Mouse (Mus musculus) ES-E14 (cell line): ENCODE results near the gene Prep. TPM values are rescaled to one million over a fixed set of nuclear protein-coding genes. Genes with fewer than 3 reads are reported as not detected.

Experiments used
- DNase-seq: peaks from one replicate; pipeline ENCODE4 v3.0.0-alpha.2; 2013; ENCODE audit warnings: low read depth, low spot score
- H3K27ac ChIP-seq: 2 replicates; pipeline ENCODE4 v1.5.1; 2012; ENCODE audit warnings: low read depth, mild to moderate bottlenecking, low read length, moderate library complexity, mixed read lengths; ENCODE audit not compliant: poor library complexity, insufficient read depth, severe bottlenecking
- H3K36me3 ChIP-seq: 2 replicates; pipeline ENCODE4 v1.6.1; 2012; ENCODE audit warnings: mild to moderate bottlenecking, low read length, moderate library complexity, mixed read lengths; ENCODE audit not compliant: control insufficient read depth, poor library complexity, insufficient read depth, severe bottlenecking
- H3K4me1 ChIP-seq, 2 experiments: fragments of 150-350 bp in 1 of 2; sonication (generic) in 1 of 2; 2 replicates each; pipeline ENCODE4 v1.6.1; 2012; ENCODE audit warnings: low read length in 2 of 2, mild to moderate bottlenecking in 1 of 2, mixed read lengths in 1 of 2; ENCODE audit not compliant: control insufficient read depth in 2 of 2, insufficient read depth in 2 of 2, poor library complexity in 1 of 2
- H3K4me3 ChIP-seq, 2 experiments: fragments of 150-350 bp in 1 of 2; sonication (generic) in 1 of 2; 2 replicates each; pipeline ENCODE4 v1.5.1; 2012; ENCODE audit warnings: low read length in 2 of 2, low read depth in 1 of 2, mild to moderate bottlenecking in 1 of 2, mixed read lengths in 1 of 2; ENCODE audit not compliant: insufficient read depth in 1 of 2, poor library complexity in 1 of 2, severe bottlenecking in 1 of 2
- H3K9ac ChIP-seq: 2 replicates; pipeline ENCODE4 v1.6.1; 2012; ENCODE audit warnings: low read depth, mild to moderate bottlenecking, low read length, mixed read lengths; ENCODE audit not compliant: poor library complexity, insufficient read depth, severe bottlenecking
- H3K9me3 ChIP-seq: fragments of 150-350 bp; sonication (generic); 2 replicates; pipeline ENCODE4 v1.6.1; 2012; ENCODE audit warnings: low read depth, mild to moderate bottlenecking, low read length; ENCODE audit not compliant: control insufficient read depth, insufficient read depth
- CHD2 ChIP-seq: IDR thresholded peaks from 2 replicates; pipeline ENCODE4 v1.6.1; 2014; ENCODE audit warnings: mild to moderate bottlenecking, low read depth, low read length, inconsistent platforms
- HCFC1 ChIP-seq: IDR thresholded peaks from 2 replicates; pipeline ENCODE4 v1.6.1; 2012; ENCODE audit warnings: low read length, inconsistent platforms, borderline replicate concordance; ENCODE audit not compliant: insufficient read depth
- MAFK ChIP-seq: IDR thresholded peaks from 2 replicates; pipeline ENCODE4 v1.6.1; 2014; ENCODE audit warnings: mild to moderate bottlenecking, low read depth, low read length, inconsistent platforms; ENCODE audit not compliant: insufficient read depth
- ZC3H11A ChIP-seq: IDR thresholded peaks from 2 replicates; pipeline ENCODE4 v1.6.1; 2012; ENCODE audit warnings: low read depth, mild to moderate bottlenecking, inconsistent platforms, low read length, borderline replicate concordance
- ZNF384 ChIP-seq: IDR thresholded peaks from 2 replicates; pipeline ENCODE4 v1.6.1; 2012; ENCODE audit warnings: low read depth, low read length, inconsistent platforms
- in situ Hi-C, 2 experiments: fragments of 600-800 bp; cut with MboI; formaldehyde crosslinking; loops; one replicate each; pipeline ENCODE4 v1.15.1; 2025; ENCODE audit warnings: low sequenced_read_pairs in 2 of 2, inconsistent platforms in 1 of 2; ENCODE audit not compliant: unreplicated experiment in 2 of 2
- total RNA-seq: library from RNA; depleted of rRNA; stranded (reverse); fragments of 300-350 nt; gene quantifications from 2 replicates; pipeline ENCODE4 v1.2.3, GENCODE M21; 2012; rRNA removed

Prep gene
- total RNA-seq: 8.8 and 12.9 TPM in 2 replicates

GRCm38 (mm10) chr10:45066931-45067308, at the start of gene Prep:
Gene Prep (plus strand): TSS chr10:45067203.
- H3K27ac ChIP-seq: peak within 1 kb of the TSS; percentile 66; the same call in 1 of the 2 replicates
- H3K4me3 ChIP-seq: peak within 1 kb of the TSS; percentile 70 to 93
- H3K4me1 ChIP-seq: peaks cover 4 to 18% of the 10 kb centered on the region in 2 experiments
- TF ChIP-seq HCFC1 (peak; percentile 52; the same call in 1 of the 2 replicates), MAFK (no peak)
- DNase-seq: no peak
- peak within 1 kb of the TSS; percentile 89 for H3K9ac ChIP-seq
- no peaks in the 10 kb centered on the region for H3K36me3 ChIP-seq
- in situ Hi-C loops: no loop called here
- H3K9me3 ChIP-seq: no peaks in the 10 kb centered on the region

- in situ Hi-C loops: loop anchor here in 1 of 2 experiments (25.0 kb wide), 1 partner anchor 680 kb away; no protein-coding TSS in a partner anchor
- H3K9ac ChIP-seq: no peak overlapping the region
- TF ChIP-seq HCFC1 (no peak), MAFK (no peak), ZC3H11A (no peak), ZNF384 (no peak), CHD2 (no peak)
Observed at GRCm38 (mm10) chr10:45017352-45017751, 49.7 kb upstream of the Prep start.

GRCm38 (mm10) chr10:45017851-45018250, 49.2 kb upstream of the Prep start:
- TF ChIP-seq ZNF384: no peak
- H3K36me3 ChIP-seq: no peaks in the 10 kb centered on the region
- H3K27ac ChIP-seq: no peak overlapping the region
- no peaks in the 10 kb centered on the region for H3K4me1 ChIP-seq
- in situ Hi-C loops: loop anchor here in 1 of 2 experiments (25.0 kb wide), 1 partner anchor 681 kb away; no protein-coding TSS in a partner anchor
- DNase-seq: no peak
- H3K9ac ChIP-seq: no peak overlapping the region
- H3K9me3 ChIP-seq: no peaks in the 10 kb centered on the region
- no peak overlapping the region for H3K4me3 ChIP-seq

More at GRCm38 (mm10) chr10:45017352-45017751, 49.7 kb upstream of the Prep start:
- Histone ChIP-seq H3K4me3 (no peak overlapping the region), H3K27ac (no peak overlapping the region), H3K9me3 (no peaks in the 10 kb centered on the region), H3K4me1 (no peaks in the 10 kb centered on the region), H3K36me3 (no peaks in the 10 kb centered on the region)
- no peak for DNase-seq

GRCm38 (mm10) chr10:45019418-45019817, 47.6 kb upstream of the Prep start:
- DNase-seq: no peak
- Histone ChIP-seq H3K9me3 (no peaks in the 10 kb centered on the region), H3K36me3 (no peaks in the 10 kb centered on the region), H3K9ac (no peak overlapping the region), H3K4me3 (no peak overlapping the region), H3K27ac (no peak overlapping the region), H3K4me1 (no peaks in the 10 kb centered on the region)
- TF ChIP-seq ZC3H11A: no peak
- in situ Hi-C loops: loop anchor here in 1 of 2 experiments (25.0 kb wide), 1 partner anchor 682 kb away; no protein-coding TSS in a partner anchor

GRCm38 (mm10) chr10:45019849-45020248, 47.2 kb upstream of the Prep start:
- in situ Hi-C loops: loop anchor here in 1 of 2 experiments (25.0 kb wide), 1 partner anchor 683 kb away; no protein-coding TSS in a partner anchor

More at GRCm38 (mm10) chr10:45019849-45020248, 47.2 kb upstream of the Prep start:
- no peaks in the 10 kb centered on the region for H3K36me3 ChIP-seq
- no peak for DNase-seq
- no peak overlapping the region for H3K27ac ChIP-seq
- H3K9me3 ChIP-seq: no peaks in the 10 kb centered on the region
- H3K9ac ChIP-seq: no peak overlapping the region
- TF ChIP-seq ZC3H11A (no peak), CHD2 (no peak), MAFK (no peak), HCFC1 (no peak), ZNF384 (no peak)
- no peak overlapping the region; a peak in 1 of 4 replicates for H3K4me3 ChIP-seq
- no peaks in the 10 kb centered on the region for H3K4me1 ChIP-seq
